In the genomic region with DNA sequence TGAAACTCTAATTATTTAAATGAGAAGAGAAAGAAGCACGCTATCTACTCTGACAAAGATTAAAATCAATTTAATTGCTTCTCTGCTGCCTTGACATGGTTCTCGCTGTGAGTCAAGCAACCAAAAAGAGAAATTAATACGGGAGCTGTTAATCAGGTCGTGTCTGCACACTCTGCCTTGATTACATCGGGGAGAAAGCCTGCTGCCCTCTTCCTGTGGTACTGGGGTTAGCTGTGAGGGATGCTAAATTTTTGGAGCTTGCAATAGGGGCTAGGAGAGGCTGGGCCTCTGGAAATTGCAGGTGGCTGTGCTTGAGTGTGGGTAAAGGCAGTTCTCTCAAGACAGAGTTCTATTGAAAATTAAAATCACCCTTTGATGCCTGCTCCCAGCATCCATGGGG, we compare ENCODE assay signal across 11 mouse cellular contexts.
A peak's percentile ranks its signal among the peaks of the same experiment; 100 is the strongest.
DNase-seq lines count a peak whose midpoint lies in the region; ATAC-seq and TF ChIP-seq lines count a peak whose summit lies in the region.
"Had no signal": no experiment of that assay in that cellular context is flagged by ENCODE, and none has a peak within 500 bp of the region (broad histone marks: within the 10 kb centered on the region; RNA-seq: fewer than 3 reads in every experiment).

No protein-coding gene starts in this region.

- H3K4me3 ChIP-seq in midbrain, embryonic 15.5 days = no peak overlapping the region
- H3K4me3 ChIP-seq in kidney, adult 2 months (ENCODE audit: insufficient read depth, low read depth, low read length) = no peak overlapping the region
- H3K4me3 ChIP-seq in gastrocnemius, adult 2 months = no peak overlapping the region
- H3K4me3 ChIP-seq: liver, embryonic 13.5 days had no signal

- TF ChIP-seq POLR2A in kidney, adult 2 months (IDR thresholded peaks at IDR 0.05; ENCODE audit: low read depth, low read length) = no peak

- no peak for ATAC-seq in cerebellum, adult (ENCODE audit: insufficient number of reproducible peaks, low FRiP score, low TSS enrichment)
- peak; percentile 48 for ATAC-seq in midbrain, embryonic 15.5 days (replicated peaks)

- no peak overlapping the region for H3K9ac ChIP-seq in midbrain, embryonic 15.5 days
- H3K9ac ChIP-seq: liver, embryonic 13.5 days had no signal

- intact Hi-C loops in gastrocnemius, adult 2 months (cut with DNase I) = no loop called here

- H3K27ac ChIP-seq in midbrain, embryonic 15.5 days = no peak overlapping the region
- H3K27ac ChIP-seq in kidney, adult 2 months (ENCODE audit: insufficient read depth, low read depth, low read length) = no peak overlapping the region
- no peak overlapping the region for H3K27ac ChIP-seq in gastrocnemius, adult 2 months
- H3K27ac ChIP-seq: liver, embryonic 13.5 days had no signal

- H3K27me3 ChIP-seq in midbrain, embryonic 15.5 days (replicated peaks) = no peaks in the 10 kb centered on the region
- H3K27me3 ChIP-seq in kidney, adult 2 months (replicated peaks; ENCODE audit: control insufficient read depth, insufficient read depth, low read length) = no peaks in the 10 kb centered on the region
- H3K27me3 ChIP-seq: liver, embryonic 13.5 days had no signal

- TF ChIP-seq CTCF in kidney, adult 2 months (conservative IDR thresholded peaks at IDR 0.05; ENCODE audit: insufficient read depth, insufficient read length, low read depth, low read length) = no peak
- TF ChIP-seq CTCF in gastrocnemius, adult 2 months (IDR thresholded peaks at IDR 0.05) = no peak

- H3K36me3 ChIP-seq in midbrain, embryonic 15.5 days (replicated peaks) = no peaks in the 10 kb centered on the region
- no peaks in the 10 kb centered on the region for H3K36me3 ChIP-seq in kidney, adult 2 months (ENCODE audit: control insufficient read depth, insufficient read depth, low read length)
- H3K36me3 ChIP-seq: liver, embryonic 13.5 days had no signal

- peaks cover 9% of the 10 kb centered on the region for H3K4me1 ChIP-seq in midbrain, embryonic 15.5 days
- H3K4me1 ChIP-seq in kidney, adult 2 months (ENCODE audit: control insufficient read depth, insufficient read depth, low read length) = no peaks in the 10 kb centered on the region
- H3K4me1 ChIP-seq: liver, embryonic 13.5 days had no signal

- H3K4me2 ChIP-seq in midbrain, embryonic 15.5 days = no peak overlapping the region
- H3K4me2 ChIP-seq: liver, embryonic 13.5 days had no signal

- peak; percentile 49 for DNase-seq in cerebellum, adult 9-10 months
- DNase-seq in right cerebral cortex, postnatal 10 days (ENCODE audit: low spot score in 2 of 2) = peak; percentile 26 to 28
- DNase-seq in right cerebral cortex, postnatal 14 days = no peak
- no peak for DNase-seq in kidney, adult 2 months
- no peak for DNase-seq in gastrocnemius, adult 2 months
- DNase-seq in gastrocnemius, adult 18-20 months (ENCODE audit: low spot score) = no peak
- DNase-seq: heart, postnatal 36 days; liver, embryonic 13.5 days; lung, postnatal 14 days had no signal

- 42% methylated on average over 5 of the region's 5 CpGs for WGBS in midbrain, embryonic 15.5 days
- 28% methylated on average over 5 of the region's 5 CpGs for WGBS in kidney, adult 2 months

- no peaks in the 10 kb centered on the region for H3K9me3 ChIP-seq in midbrain, embryonic 15.5 days
- H3K9me3 ChIP-seq: liver, embryonic 13.5 days had no signal

Comparison
In these comparisons a context has a peak if more than half of its experiments do, and no peak if none do; other contexts are left out.
1. DNase-seq: peak in cerebellum, adult 9-10 months (single experiment) and right cerebral cortex, postnatal 10 days (2 of 2); none in right cerebral cortex, postnatal 14 days (single experiment), kidney, adult 2 months (single experiment), gastrocnemius, adult 2 months (single experiment) and gastrocnemius, adult 18-20 months (single experiment).